Mouse (Mus musculus) heart, postnatal 0 days (tissue): ENCODE results near the gene Mmachc.

Experiments used
- CTCF ChIP-seq: IDR thresholded peaks from 2 replicates; pipeline ENCODE4 v1.5.1; 2016; ENCODE audit warnings: antibody characterized with exemption, control low read depth, low read depth
- EP300 ChIP-seq: IDR thresholded peaks from 2 replicates; pipeline ENCODE4 v1.6.1; 2016; ENCODE audit warnings: antibody characterized with exemption, low read depth

GRCm38 (mm10) chr4:116653228-116653627 lies 55.0 kb downstream of the Mmachc start:
- no peak for TF ChIP-seq EP300
- TF ChIP-seq CTCF = no peak
